Mouse (Mus musculus) fibroblast of lung, adult 2 months (primary cell): ENCODE measurements around the gene Itgax.
"Not testable (repeated sequence)": the region's sequence is repeated elsewhere in the genome, so short reads cannot be mapped to it uniquely, and the experiment has no call there.

ENCODE experiments used
- DNase-seq: peaks from one replicate; pipeline ENCODE4 v3.0.0-alpha.2; 2011; ENCODE audit warnings: low read depth

Gene Itgax

GRCm38 (mm10) chr7:128158688-128159354, 29.5 kb downstream of the Itgax start:
- not testable (repeated sequence) for DNase-seq

- DNase-seq, result no peak
Observed at GRCm38 (mm10) chr7:128164001-128164400, 34.7 kb downstream of the Itgax start.

- DNase-seq, result no peak
Observed at GRCm38 (mm10) chr7:128166391-128166790, 37.0 kb downstream of the Itgax start.

- peak; percentile 15 for DNase-seq
Observed at GRCm38 (mm10) chr7:128169996-128170395, 40.6 kb downstream of the Itgax start.

GRCm38 (mm10) chr7:128178385-128178784, 49.0 kb downstream of the Itgax start:
- peak; percentile 29 for DNase-seq

- DNase-seq, result no peak
Observed at GRCm38 (mm10) chr7:128180126-128180525, 50.8 kb downstream of the Itgax start.

GRCm38 (mm10) chr7:128180546-128180945, 51.2 kb downstream of the Itgax start:
- DNase-seq, result no peak

- no peak for DNase-seq
Observed at GRCm38 (mm10) chr7:128181691-128182090, 52.3 kb downstream of the Itgax start.
